Mouse (Mus musculus): ENCODE measurements around the gene Lsamp. TPM values are rescaled to one million over a fixed set of nuclear protein-coding genes. Genes with fewer than 3 reads are reported as not detected.

The Lsamp gene
- polyA plus RNA-seq, 1 experiment from 2014 or later, result 8.4 TPM

DNA sequence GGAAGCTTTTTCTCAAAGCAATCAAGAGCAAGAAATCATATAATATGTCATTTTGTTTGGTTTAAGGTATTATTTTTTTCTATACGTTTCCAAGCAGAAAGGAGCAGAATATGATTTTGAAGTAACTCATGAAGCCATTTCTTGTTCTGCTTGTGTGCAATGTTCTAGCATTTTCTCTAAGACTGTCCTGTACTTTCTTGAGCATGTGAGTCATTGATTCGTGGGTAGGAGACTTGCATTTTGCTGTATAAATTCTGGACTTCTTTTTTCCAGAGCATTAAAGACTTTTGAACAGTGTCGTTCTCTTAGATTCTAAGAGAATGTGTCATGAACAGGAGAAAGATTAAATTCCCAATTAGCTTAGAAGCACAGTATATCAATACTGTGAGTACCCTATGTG is 1118.6 kb downstream of the Lsamp start:
- Histone ChIP-seq H3K4me2 (replicated peaks) (no peak overlapping the region), H3K4me3 (replicated peaks) (no peak overlapping the region), H3K4me1 (no peaks in the 10 kb centered on the region), H3K9ac (no peak overlapping the region), H3K27me3 (no peaks in the 10 kb centered on the region), H3K36me3 (no peaks in the 10 kb centered on the region), H3K9me3 (replicated peaks) (no peaks in the 10 kb centered on the region), H3K27ac (replicated peaks) (no peak overlapping the region)
- WGBS, result 76% methylated on average over 3 of the region's 3 CpGs
- ATAC-seq (ENCODE audit: insufficient number of reproducible peaks, low FRiP score, low TSS enrichment, low read depth), result no peak

DNA sequence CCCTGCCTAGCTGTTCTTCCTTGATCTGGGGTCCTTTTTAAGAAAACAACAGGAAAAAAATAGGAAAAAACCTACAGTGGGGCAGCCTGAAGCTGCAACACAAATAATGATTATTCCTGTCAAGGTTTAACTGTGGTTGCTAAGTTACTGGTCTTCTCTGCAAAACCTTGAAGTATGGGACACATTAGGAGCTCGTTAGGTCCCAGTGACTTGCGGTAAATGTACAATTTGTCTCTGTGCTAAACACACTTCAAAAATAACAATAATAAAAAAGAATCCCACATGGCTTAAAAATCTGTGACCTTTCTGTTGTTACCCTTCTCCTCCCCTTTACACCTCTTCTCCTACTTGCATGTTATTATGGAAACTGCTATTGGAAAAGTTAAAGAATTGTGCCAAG is 1140.2 kb downstream of the Lsamp start:
- Histone ChIP-seq H3K4me3 (replicated peaks) (no peak overlapping the region), H3K36me3 (no peaks in the 10 kb centered on the region), H3K4me2 (replicated peaks) (no peak overlapping the region), H3K9ac (no peak overlapping the region), H3K4me1 (no peaks in the 10 kb centered on the region), H3K27ac (replicated peaks) (no peak overlapping the region), H3K9me3 (replicated peaks) (no peaks in the 10 kb centered on the region), H3K27me3 (no peaks in the 10 kb centered on the region)
- 51% methylated on average over 2 of the region's 2 CpGs for WGBS
- no peak for ATAC-seq (ENCODE audit: insufficient number of reproducible peaks, low FRiP score, low TSS enrichment, low read depth)

DNA sequence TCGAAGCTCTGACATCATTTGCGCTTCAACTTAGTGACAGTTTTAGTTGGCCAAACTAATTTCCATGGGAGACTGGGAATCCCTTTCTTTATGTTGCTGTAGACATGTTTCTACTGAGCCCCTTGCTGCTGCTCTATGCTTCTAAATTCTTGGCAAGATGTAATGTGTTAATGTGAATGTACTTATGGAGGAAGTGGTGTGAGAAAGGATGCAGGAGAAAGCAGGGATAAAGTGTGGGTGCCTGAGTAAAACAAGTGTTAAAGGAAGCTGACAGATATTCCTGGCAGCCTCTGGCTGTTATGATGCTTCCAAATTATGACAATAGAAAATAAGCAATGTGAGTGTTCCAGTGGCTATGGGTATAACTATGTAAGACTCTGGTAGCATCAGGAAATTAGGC is 1140.9 kb downstream of the Lsamp start:
- no peak overlapping the region for H3K4me2 ChIP-seq (replicated peaks)
- H3K27ac ChIP-seq (replicated peaks), result no peak overlapping the region
- H3K9me3 ChIP-seq (replicated peaks), result no peaks in the 10 kb centered on the region
- 86% methylated on average over 2 of the region's 2 CpGs for WGBS
- H3K27me3 ChIP-seq, result no peaks in the 10 kb centered on the region
- H3K4me3 ChIP-seq (replicated peaks), result no peak overlapping the region
- H3K4me1 ChIP-seq, result no peaks in the 10 kb centered on the region
- H3K9ac ChIP-seq, result no peak overlapping the region
- ATAC-seq (ENCODE audit: insufficient number of reproducible peaks, low FRiP score, low TSS enrichment, low read depth), result no peak
- no peaks in the 10 kb centered on the region for H3K36me3 ChIP-seq

DNA sequence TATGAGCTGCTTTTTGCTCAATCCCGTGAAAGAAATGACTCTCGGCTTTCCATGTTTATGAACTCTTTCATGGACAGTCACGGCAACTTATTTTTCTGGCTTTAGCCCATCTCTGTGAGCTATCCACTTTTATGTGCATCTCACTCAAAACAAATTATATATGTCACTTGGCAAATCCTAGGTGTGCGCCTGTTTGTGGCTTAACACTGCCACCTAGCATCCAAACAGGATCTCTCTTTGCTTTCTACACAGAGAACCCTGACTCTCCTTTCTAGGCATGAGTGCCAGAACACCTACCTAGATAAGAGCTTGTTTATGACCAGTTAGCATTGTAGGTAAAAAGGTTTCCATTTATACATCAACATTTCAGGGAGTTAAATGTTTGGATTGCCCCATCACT is 1146.9 kb downstream of the Lsamp start:
- no peak for ATAC-seq (ENCODE audit: insufficient number of reproducible peaks, low FRiP score, low TSS enrichment, low read depth)
- H3K9ac ChIP-seq, result no peak overlapping the region
- H3K27ac ChIP-seq (replicated peaks), result no peak overlapping the region
- no peak overlapping the region for H3K4me2 ChIP-seq (replicated peaks)
- H3K4me1 ChIP-seq, result no peaks in the 10 kb centered on the region
- WGBS, result 47% methylated on average over 4 of the region's 4 CpGs
- no peak overlapping the region for H3K4me3 ChIP-seq (replicated peaks)
- no peaks in the 10 kb centered on the region for H3K9me3 ChIP-seq (replicated peaks)
- no peaks in the 10 kb centered on the region for H3K27me3 ChIP-seq
- H3K36me3 ChIP-seq, result no peaks in the 10 kb centered on the region

DNA sequence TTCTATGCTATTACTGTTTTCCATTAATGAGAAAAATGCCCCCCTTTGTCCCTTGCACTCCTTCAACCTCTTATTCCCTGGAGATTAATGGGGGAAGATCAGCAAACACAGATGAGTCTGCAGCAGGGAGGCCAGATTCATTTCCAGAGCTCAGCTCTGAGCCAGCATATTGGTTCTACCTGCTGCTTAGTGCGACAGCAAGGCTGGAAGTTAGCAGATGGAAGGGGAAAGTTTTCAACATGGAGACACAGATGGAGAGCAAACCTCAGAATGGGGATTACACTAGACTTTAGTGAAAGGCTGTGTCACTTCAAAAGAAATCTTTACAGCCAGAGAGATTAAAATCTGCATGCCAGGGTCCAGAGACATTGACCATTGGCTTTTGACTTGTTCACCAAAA is 1188.7 kb downstream of the Lsamp start:
- no peak for ATAC-seq (ENCODE audit: insufficient number of reproducible peaks, low FRiP score, low TSS enrichment, low read depth)
- H3K9ac ChIP-seq, result no peak overlapping the region
- H3K36me3 ChIP-seq, result no peaks in the 10 kb centered on the region
- no peak overlapping the region for H3K4me3 ChIP-seq (replicated peaks)
- no peak overlapping the region for H3K27ac ChIP-seq (replicated peaks)
- no peak overlapping the region for H3K4me2 ChIP-seq (replicated peaks)
- H3K4me1 ChIP-seq, result no peaks in the 10 kb centered on the region
- 74% methylated on average over 1 of the region's 1 CpGs for WGBS
- no peaks in the 10 kb centered on the region for H3K9me3 ChIP-seq (replicated peaks)
- H3K27me3 ChIP-seq, result no peaks in the 10 kb centered on the region

DNA sequence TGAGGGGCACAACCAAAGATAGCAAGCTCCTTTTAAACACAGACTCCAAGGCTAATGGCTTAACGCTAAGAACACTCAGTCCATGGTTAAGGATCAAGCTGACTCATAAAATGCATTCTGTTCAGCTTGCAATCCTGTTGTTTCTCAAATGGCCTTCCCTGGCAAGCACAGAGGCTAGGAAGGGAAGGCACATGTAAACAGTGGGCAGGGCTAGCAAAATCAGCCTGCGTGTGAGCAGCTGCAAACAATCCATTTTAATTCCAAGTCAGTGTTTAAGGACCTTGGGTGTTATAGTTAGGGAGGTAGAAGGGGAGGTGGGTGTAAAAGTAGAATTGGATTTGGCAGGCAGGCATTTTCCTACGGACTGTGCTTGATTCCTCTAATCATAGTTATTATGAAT is 1195.4 kb downstream of the Lsamp start:
- no peak overlapping the region for H3K9ac ChIP-seq
- no peaks in the 10 kb centered on the region for H3K36me3 ChIP-seq
- WGBS, result 40% methylated on average over 3 of the region's 3 CpGs
- H3K4me1 ChIP-seq, result no peaks in the 10 kb centered on the region
- no peak overlapping the region for H3K4me3 ChIP-seq (replicated peaks)
- no peaks in the 10 kb centered on the region for H3K9me3 ChIP-seq (replicated peaks)
- no peak for ATAC-seq (ENCODE audit: insufficient number of reproducible peaks, low FRiP score, low TSS enrichment, low read depth)
- H3K27ac ChIP-seq (replicated peaks), result no peak overlapping the region
- H3K4me2 ChIP-seq (replicated peaks), result no peak overlapping the region
- no peaks in the 10 kb centered on the region for H3K27me3 ChIP-seq

DNA sequence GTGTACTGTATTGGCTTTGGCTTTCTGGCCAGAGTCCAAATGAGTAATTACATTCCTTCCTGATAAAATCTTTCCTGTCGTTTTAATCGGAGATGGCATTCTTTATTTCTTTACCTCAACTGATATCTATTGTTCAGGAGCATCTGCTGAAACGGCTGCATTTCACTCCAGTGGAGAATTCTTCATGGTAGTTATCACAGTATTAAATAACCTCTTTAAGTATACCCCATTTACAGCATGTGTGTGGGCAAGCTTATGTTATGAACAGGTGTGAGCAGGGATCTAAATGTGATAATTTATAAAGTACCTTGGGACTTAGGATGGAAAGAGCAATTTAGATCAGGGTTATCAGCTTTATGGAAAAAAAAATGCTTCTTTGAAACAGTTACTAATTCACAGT is 1196.7 kb downstream of the Lsamp start:
- Histone ChIP-seq H3K27me3 (no peaks in the 10 kb centered on the region), H3K4me3 (replicated peaks) (no peak overlapping the region), H3K9me3 (replicated peaks) (no peaks in the 10 kb centered on the region), H3K4me2 (replicated peaks) (no peak overlapping the region), H3K36me3 (no peaks in the 10 kb centered on the region), H3K9ac (no peak overlapping the region), H3K27ac (replicated peaks) (no peak overlapping the region), H3K4me1 (no peaks in the 10 kb centered on the region)
- no peak for ATAC-seq (ENCODE audit: insufficient number of reproducible peaks, low FRiP score, low TSS enrichment, low read depth)
- 41% methylated on average over 3 of the region's 3 CpGs for WGBS

DNA sequence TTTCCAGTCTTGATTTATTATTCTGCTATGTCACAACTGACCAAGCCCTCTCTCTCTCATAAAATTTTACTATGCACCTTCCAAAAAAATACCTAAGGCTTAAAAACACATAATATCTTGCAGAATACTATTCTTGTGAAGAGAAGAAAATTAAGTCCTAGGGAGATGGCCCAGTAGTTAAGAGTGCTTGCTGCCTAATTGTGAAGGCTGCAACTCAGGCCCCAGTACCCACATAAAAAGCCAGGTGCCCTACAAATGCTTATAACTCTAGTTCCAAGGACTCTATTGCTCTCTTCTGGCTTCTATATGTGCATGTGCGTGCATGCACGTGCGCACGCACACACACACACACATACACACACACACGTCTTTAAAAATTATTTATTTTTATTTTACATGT is 1225.9 kb downstream of the Lsamp start:
- H3K9me3 ChIP-seq (replicated peaks), result no peaks in the 10 kb centered on the region
- no peak for ATAC-seq (ENCODE audit: insufficient number of reproducible peaks, low FRiP score, low TSS enrichment, low read depth)
- no peak overlapping the region for H3K4me3 ChIP-seq (replicated peaks)
- no peaks in the 10 kb centered on the region for H3K36me3 ChIP-seq
- no peaks in the 10 kb centered on the region for H3K4me1 ChIP-seq
- no peak overlapping the region for H3K27ac ChIP-seq (replicated peaks)
- H3K9ac ChIP-seq, result no peak overlapping the region
- no peak overlapping the region for H3K4me2 ChIP-seq (replicated peaks)
- no peaks in the 10 kb centered on the region for H3K27me3 ChIP-seq
- 93% methylated on average over 5 of the region's 5 CpGs for WGBS

DNA sequence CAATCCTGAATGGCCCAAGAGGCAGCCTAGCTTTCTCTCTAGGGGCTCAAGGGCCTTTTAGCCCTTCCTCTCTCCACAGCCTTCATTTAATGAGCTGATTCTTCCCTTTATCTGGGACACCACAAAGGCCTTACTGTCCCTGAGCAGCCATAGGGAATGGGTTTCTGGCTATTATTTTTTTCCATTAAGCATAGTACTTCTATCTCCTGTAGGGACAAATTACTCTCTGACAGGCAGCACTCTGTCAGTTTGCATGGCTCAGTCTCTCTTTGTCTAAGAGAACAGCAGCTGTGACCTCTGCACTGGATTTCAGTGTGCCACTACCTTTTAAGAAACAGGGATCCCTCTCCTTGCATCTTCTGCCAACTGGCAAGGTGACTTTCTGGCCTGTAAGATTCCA is 1251.7 kb downstream of the Lsamp start:
- H3K27me3 ChIP-seq, result no peaks in the 10 kb centered on the region
- no peaks in the 10 kb centered on the region for H3K36me3 ChIP-seq
- H3K4me1 ChIP-seq, result no peaks in the 10 kb centered on the region
- H3K9me3 ChIP-seq (replicated peaks), result no peaks in the 10 kb centered on the region
- no peak overlapping the region for H3K4me3 ChIP-seq (replicated peaks)
- no peak overlapping the region for H3K4me2 ChIP-seq (replicated peaks)
- no peak overlapping the region for H3K27ac ChIP-seq (replicated peaks)
- H3K9ac ChIP-seq, result no peak overlapping the region
- ATAC-seq (ENCODE audit: insufficient number of reproducible peaks, low FRiP score, low TSS enrichment, low read depth), result no peak

DNA sequence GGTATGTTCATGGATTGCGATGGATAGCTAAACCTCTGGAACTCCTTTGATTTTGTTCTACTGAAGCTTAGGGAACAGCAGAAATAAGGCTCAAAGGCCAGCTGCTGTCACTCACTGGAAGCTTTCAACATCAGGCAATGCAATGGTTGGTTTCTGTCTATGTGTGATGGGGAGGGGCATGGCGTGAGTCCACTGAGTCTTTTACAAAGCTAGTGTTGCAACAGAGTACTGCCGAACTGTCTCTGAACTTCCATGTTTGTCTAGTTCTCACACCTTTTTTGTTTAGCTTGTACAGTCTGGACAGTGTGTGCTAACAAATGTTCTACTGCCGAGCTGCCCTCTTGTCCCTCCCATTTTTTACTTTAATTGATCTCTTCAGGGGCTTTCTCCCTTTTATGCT is 1258.7 kb downstream of the Lsamp start:
- 64% methylated on average over 4 of the region's 4 CpGs for WGBS

DNA sequence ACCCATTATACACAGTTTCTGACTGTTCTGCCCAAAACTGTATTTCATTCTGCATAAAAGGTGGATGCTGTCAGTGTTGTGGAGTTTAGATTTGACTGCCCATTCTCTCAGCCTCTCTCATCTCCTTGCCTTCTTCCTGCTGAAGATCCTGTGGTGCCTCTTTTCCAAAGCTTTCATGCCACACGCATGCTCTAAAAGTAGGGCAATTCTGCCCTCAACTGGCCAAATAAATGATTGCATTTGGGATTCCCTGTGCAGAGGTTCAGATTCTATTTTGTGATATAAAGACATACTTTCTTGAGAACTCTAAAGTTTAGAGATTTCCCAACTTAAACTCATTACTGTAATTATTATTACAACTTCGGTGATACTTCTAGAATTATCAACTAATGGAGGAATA is 1260.5 kb downstream of the Lsamp start:
- WGBS, result 11% methylated on average over 2 of the region's 2 CpGs
- Histone ChIP-seq H3K27me3 (no peaks in the 10 kb centered on the region), H3K36me3 (no peaks in the 10 kb centered on the region), H3K4me2 (replicated peaks) (no peak overlapping the region), H3K4me1 (no peaks in the 10 kb centered on the region), H3K4me3 (replicated peaks) (no peak overlapping the region), H3K27ac (replicated peaks) (no peak overlapping the region), H3K9me3 (replicated peaks) (no peaks in the 10 kb centered on the region), H3K9ac (no peak overlapping the region)
- no peak for ATAC-seq (ENCODE audit: insufficient number of reproducible peaks, low FRiP score, low TSS enrichment, low read depth)

More for the DNA sequence above, 1258.7 kb downstream of the Lsamp start:
- Histone ChIP-seq H3K4me3 (replicated peaks) (no peak overlapping the region), H3K4me1 (no peaks in the 10 kb centered on the region), H3K9me3 (replicated peaks) (no peaks in the 10 kb centered on the region), H3K36me3 (no peaks in the 10 kb centered on the region), H3K4me2 (replicated peaks) (no peak overlapping the region), H3K27me3 (no peaks in the 10 kb centered on the region), H3K9ac (no peak overlapping the region), H3K27ac (replicated peaks) (no peak overlapping the region)
- no peak for ATAC-seq (ENCODE audit: insufficient number of reproducible peaks, low FRiP score, low TSS enrichment, low read depth)

DNA sequence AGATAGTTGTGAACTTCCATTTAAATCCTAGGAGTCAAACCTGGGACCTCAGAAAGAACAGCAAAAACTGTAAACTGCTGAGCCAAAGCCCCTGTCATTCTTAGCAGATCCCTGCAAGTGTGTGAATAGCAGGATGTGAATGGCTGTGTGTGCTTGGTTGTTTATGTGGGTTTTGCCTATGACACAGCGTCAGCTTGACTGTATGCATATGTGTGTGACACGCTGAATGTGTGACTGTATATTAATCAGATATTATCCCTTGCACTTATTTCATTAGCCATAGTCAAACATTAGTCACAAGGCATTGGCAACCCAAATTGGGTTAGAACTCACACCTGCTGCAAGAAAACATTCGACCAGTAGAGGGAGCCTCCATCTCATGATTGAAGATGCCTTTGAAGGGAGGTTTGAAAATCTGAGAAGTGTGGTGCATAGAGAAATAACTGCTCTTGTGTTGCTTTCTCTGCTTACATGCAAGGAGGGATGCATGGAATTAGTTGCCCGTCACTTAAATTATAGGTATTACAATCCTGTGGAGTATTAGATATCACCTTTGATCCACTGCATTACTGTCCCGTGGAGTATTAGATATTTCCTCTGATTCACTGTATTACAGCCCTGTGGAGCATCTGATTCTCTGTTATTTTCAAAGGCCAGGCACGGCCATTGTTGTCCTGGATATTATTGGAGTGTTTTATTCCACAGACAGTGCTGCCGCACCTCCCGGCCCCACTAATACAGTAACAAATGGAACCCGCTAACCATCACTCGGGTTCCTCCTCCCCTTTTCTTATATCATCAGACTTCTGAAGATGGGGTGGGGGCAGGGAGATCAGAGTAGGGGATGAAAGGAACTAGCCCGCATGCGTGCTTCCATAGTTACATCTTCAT is 1274.2 kb downstream of the Lsamp start:
- no peak overlapping the region for H3K4me3 ChIP-seq (replicated peaks)
- H3K9ac ChIP-seq, result no peak overlapping the region
- 52% methylated on average over 12 of the region's 12 CpGs for WGBS
- H3K27me3 ChIP-seq, result no peaks in the 10 kb centered on the region
- H3K4me2 ChIP-seq (replicated peaks), result no peak overlapping the region
- no peaks in the 10 kb centered on the region for H3K4me1 ChIP-seq
- H3K27ac ChIP-seq (replicated peaks), result no peak overlapping the region
- ATAC-seq (ENCODE audit: insufficient number of reproducible peaks, low FRiP score, low TSS enrichment, low read depth), result no peak
- H3K9me3 ChIP-seq (replicated peaks), result no peaks in the 10 kb centered on the region
- no peaks in the 10 kb centered on the region for H3K36me3 ChIP-seq

Measured in embryonic facial prominence, embryonic 15.5 days (tissue).